Mouse (Mus musculus): ENCODE data around the gene Wrap73.

Wrap73 gene

DNA sequence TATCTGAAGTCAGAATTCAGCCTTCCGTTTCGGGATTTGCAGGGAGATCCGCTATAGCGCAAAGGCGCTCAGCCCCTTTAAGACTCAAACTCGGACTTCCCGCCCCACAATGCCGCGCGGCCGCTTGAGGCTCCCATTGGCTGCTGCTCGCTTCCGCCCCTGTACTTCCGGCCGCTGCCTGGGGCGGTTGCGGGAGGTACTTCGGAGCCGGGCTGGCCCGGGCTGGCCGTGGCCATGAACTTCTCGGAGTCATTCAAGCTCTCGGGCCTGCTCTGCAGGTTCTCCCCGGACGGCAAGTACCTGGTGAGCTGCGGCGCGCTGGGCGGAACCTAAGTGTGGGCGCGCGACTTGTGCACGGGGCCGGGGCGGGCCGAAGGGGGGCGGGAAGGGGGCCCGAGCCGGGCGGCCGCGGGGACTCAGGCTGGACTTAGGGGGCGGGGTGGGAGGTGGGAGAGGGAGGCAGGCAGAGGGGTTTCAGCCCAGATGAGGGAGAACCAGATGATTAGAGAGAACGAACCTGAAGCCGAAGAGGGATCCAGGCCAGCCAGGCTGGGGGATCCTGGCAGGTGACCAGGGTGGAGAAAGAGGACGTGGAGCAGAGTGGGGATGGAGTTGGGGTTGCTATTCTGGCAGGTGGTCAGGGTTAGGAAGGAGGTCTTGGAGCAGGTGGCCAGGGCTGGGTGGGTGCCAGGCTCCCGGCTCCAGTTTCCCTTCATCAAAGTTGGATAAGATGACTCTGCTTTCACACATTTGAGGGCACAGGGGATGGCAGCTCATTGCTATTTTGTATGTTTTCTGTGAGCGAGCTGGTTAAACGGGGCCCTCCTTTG is at the start of gene Wrap73:
TSS of gene Wrap73 (plus strand) at position 162 of the 830 bp plus-strand sequence.
- peak; percentile 90 for DNase-seq

- DNase-seq = peak; percentile 44
These were observed 49.0 kb upstream of the Wrap73 start for GRCm38 (mm10) chr4:154093210-154093609.

GRCm38 (mm10) chr4:154096111-154096510 is 46.1 kb upstream of the Wrap73 start:
- DNase-seq = no peak

GRCm38 (mm10) chr4:154099361-154099760 is 42.8 kb upstream of the Wrap73 start:
- no peak for DNase-seq

DNA sequence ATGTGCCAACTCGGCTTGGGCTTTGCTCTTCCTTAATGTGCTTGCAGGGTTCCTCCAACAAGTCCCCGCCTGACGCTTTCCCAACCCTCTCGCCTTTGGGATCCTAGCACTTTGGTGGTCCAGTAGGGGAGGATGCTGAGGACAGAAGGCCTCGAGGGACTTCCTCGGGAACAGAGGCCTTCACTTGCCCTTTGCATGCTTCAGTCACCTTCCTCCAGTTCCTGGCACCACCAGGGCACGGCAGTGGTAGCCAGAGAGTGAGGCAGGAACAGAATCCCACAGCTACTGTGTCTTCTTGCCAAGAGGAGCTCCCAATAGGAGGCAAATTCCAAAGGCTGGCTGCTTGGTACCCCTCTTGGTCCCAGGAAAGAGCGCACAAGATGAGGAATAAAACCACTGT is 38.8 kb upstream of the Wrap73 start:
- no peak for DNase-seq

GRCm38 (mm10) chr4:154103912-154104311 is 38.3 kb upstream of the Wrap73 start:
- DNase-seq = no peak

- peak; percentile 60 for DNase-seq
These were observed 36.7 kb upstream of the Wrap73 start for GRCm38 (mm10) chr4:154105381-154106001.

- no peak for DNase-seq
These were observed 35.6 kb upstream of the Wrap73 start for GRCm38 (mm10) chr4:154106497-154107061.

DNA sequence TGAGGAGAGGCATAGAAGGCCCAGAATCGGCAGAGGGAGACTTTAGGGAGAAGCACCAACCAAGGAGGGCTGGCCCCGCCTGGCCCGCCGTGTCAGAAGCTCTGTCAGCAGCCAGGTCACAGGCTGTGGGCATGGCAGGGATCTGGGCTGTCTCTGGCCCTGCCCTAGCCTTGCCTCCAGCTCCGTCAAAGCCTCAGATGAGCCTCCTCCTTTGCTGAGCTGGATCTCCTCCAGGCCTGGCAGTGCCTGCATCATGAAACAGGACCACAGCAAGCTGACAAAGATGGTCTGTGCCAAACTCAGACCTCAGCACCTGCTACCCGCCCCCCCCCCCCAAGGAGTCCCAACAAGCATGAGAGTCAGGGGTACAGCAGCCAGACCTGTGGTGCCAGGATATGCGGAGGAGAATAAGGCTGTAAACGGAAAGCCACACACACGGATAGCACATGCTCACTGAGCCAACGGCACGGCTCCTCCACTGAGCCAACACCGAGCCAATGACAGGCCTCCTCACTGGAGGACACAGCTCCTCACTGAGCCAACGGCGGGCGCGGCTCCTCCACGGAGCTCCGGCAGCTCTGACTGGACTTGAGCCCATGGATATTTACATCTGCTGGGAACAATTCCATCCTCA is 32.8 kb upstream of the Wrap73 start:
- peak; percentile 85 for DNase-seq

GRCm38 (mm10) chr4:154109850-154110243 is 32.3 kb upstream of the Wrap73 start:
- DNase-seq = no peak

GRCm38 (mm10) chr4:154116421-154116820 is 25.8 kb upstream of the Wrap73 start:
- no peak for DNase-seq

DNA sequence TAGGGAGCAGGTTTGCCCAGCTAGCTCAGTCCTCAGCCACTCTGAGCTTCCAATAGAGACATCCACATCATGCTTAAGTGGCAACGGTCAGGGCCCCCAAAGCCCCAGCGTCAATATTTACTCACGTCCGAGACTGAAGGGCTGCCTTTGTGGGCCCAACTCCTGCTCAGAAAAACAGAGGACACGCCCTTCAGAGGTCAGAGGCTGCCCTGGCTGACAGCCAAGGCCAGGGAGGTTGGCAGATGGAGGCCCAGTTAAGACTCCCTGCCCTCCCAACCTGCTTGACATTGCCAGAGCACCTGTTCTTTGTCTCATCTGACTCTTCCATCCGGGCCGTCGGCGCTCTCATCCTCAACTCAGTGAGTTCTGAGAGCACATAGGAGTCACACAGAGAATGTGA is 23.4 kb upstream of the Wrap73 start:
- peak; percentile 83 for DNase-seq

DNA sequence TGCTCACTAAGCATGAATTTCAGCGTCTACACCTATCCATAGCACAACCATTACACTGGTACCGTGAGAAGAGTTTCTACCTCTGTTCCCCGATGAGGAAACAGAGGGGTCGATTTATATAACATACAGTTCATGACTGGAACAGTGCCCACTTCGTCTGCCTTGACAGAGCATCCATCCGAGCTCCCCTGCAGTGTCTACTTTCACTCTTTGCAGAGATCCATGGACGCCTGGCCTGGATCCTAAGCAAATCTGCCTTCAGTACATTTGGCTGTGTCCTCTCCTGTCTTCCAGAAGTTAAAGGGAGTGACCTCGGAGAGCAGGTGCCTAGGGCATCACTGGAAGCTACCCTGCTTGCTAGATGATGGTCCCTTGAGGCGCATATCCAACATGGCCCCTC is 23.0 kb upstream of the Wrap73 start:
- peak; percentile 48 for DNase-seq

DNA sequence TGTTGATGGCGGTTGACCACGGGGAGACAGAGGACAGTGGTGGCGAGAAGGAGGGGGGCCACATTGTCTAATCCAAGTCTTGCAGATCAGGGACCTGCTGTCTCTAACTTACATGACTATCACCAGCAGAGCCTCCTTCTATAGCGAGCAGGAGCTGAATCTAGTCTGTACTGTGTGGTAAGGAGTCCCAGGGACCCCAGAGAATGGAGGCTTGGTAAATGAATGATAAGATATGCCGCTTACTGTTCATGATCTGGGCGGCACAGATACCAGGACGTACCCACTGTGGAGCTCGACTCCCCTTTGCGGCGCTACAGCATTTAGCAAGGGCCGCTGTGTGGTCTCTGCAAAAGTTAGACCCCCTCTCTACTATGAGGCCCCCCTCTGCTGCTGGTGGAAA is 20.4 kb upstream of the Wrap73 start:
- DNase-seq = no peak

DNA sequence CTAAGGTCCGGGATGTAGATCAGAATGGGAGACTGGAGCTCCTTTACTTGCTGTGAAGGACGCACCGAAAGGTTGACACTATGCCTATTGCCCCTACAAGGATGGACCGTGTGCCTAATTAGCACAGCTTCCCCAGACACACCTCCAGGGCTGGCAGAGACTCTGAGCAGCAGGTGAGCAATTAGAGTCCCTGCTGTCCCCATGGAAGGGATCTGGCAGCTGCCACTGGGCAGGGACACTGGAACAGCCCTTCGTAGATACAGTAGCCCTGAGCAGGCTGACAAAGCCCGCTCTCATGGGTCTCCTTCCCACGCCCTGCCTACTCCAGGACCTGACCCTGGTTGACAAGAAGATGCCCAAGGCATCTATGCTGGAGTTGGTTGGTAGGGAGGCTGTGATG is 19.8 kb upstream of the Wrap73 start:
- DNase-seq = no peak

DNA sequence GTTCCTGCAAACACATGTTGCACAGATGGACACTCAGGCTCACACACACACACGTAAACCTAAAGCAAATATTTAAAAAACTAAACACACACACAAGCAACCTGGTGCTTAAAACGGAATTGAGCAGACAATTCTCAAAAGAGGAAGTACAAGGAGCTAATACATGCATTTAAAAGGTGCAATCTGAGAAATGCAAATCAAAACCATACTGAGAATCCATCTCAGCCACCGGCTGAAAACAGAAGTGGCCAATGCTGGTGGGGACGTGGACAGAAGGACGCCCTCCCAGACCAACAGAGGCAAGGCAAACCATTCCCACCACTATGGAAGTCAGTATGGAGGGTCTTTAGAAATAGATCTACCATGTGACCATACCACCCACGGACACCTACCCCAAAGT is 18.6 kb upstream of the Wrap73 start:
- DNase-seq = no peak

DNA sequence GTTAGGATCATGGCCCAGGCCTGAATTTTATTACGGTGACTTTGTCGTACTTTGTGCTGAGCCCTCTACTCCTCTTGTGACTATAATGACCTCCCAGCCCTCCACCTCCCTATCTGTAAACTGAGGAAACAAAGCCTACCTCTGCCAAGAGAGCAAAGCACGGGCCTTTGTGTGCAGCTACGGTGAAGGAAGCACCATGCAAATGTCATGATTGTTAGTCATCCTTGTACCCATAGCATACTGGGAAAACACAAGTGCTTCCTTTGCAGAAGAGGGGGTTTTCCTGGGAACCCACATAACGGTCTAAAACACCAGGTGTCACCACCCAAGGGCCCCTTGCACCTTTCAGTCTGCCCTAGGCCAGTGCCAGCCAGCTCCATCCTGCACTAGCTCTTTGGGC is 17.0 kb upstream of the Wrap73 start:
- DNase-seq = no peak

DNA sequence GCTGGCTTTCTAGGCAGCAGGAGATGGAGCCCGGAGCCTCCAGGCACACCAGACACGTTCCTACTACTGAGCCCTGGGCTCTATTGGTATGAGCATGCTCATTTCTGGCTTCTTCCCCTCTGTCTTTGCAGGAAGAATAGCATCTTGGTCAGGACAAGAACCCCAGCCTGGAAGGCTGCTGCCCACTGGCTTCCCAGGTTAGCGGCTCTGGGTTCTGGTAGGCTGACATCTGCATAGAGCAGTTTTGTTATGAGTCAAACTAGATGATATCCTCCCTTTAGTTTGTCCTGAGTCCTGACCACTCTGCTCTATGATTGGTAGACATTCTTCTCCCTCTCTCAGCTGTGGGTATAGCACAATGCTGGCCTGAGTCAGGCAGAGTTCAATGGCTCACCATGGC is 14.9 kb upstream of the Wrap73 start:
- DNase-seq = no peak

DNA sequence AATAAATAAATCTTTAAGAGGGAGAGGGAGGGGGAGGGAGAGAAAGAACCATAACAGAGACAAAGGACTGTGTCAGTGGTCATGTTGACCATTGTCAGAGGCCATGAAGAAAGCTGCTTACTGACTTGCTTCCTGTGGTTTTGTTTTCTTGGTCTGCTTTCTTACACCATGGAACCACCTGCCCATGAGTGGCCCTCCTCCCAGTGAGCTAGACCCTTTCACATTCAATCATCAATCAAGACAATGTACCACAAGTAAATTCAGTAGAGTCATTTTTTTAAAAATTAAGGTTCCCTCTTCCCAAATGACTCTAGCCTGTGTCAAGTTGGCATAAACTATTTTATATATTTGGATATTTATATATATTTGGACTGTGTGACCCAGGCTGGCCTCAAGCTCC is 12.2 kb upstream of the Wrap73 start:
- DNase-seq = no peak

DNA sequence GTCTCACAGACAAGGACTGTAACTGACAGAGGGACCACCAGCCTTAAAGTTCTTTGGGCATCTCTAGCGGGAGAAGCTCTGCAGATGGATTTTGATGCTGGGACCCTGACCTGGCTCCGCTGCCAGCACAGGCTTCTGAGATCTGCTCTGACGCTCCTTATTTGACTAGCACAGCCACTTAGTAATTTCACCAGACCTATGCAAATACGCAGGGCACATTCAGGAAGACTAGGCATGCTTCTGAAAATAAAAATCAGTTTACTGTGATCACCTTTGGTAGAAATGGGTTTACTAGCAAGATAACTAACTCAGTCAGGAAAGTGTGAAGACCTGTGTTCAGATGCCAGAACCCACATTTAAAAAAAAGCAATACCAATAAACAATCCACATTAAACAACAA is 10.3 kb upstream of the Wrap73 start:
- DNase-seq = no peak

GRCm38 (mm10) chr4:154134803-154135202 is 7.4 kb upstream of the Wrap73 start:
- no peak for DNase-seq

DNA sequence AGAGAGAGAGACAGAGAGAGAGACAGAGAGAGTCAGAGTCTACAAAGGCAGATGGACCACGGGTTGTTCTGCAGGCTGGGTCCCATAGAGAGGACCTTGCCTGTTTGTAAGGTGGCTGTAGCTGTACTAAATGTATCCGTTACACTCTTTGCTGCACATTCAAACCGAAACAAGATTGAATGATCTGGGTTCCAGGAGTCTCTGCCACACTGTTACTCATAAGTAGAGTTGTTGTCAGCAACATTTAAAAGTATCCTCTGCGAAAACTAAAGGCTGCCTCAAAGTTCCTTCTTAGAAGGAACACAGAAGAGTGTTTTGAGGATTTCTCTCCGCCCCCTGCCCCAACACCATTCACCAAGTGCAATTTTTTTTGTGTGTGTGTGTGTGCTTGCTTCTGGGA is 5.0 kb upstream of the Wrap73 start:
- no peak for DNase-seq

DNA sequence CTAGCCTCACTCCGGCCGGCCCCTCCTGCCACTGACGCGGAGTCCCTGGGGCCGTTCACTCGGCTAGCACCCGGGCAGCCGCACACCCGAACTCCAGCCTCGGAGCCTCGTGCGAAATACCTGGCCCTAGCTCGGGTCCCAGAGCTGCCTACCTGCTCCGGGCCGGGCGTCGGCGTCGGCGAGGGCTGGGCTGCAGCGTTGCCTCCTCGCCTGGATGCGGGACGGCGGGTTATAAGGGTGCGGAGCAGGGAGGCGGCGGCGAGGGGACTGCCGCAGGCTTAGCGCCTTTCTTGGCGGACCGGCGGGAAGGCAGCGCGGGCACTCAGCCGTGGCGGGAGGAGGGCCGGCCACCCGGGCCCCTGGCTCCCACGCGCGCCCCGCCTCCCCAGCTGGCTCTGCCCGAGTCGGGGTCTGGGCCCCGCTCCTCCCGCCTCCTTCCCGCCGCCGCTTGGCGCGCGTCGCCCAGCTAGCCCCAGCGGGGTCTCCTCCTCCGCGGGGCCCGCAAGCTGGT is 2.4 kb upstream of the Wrap73 start:
- peak; percentile 57 for DNase-seq

DNA sequence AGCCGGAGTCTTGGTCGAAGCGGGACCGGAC is 2.2 kb upstream of the Wrap73 start, which contains the start of gene Trp73:
TSS of gene Trp73 (minus strand) at position 27 of the 31 bp plus-strand sequence.
- DNase-seq = no peak
